Mouse (Mus musculus) thymus, postnatal 10 days (tissue): ENCODE results near the gene Fam166b.

ENCODE experiments used
- DNase-seq, 2 experiments: peaks; one replicate each; pipeline ENCODE4 v3.0.0; 2021; ENCODE audit warnings: low spot score in 2 of 2

Fam166b gene

DNA sequence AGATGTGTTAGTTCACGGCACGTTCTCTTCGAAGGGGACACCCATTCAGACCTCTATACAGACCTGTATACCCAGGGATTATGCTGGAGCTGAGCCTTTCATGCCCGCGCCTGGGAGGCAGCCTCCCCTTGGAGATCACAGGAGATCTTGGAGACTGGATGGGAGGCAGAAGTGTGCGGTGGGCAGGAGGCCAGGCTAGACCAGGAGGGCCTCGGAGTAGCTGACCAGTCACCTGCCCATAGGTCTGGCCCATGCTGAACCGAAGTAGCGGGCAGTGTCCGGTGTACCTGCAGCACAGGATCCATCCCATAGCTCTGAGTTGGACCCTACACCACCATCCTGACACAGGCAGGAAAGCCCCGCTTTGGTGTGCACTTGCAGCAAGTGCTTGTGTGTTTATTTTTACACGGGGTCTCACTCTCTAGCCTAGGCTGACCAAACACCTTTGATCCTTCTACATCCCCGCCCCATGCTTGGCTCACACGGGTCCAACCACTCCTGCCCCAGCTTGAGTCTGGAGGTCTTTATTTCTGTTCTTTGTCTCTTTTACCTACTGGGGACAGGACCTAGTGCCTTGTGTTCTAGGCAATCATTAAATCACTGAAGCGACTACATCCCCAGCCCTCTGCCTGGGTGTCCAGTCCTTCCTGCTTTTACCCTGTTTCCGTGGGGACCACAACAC, 613 bp downstream of the Fam166b start:
- peak in 1 of 2 experiments; percentile 37 for DNase-seq

DNA sequence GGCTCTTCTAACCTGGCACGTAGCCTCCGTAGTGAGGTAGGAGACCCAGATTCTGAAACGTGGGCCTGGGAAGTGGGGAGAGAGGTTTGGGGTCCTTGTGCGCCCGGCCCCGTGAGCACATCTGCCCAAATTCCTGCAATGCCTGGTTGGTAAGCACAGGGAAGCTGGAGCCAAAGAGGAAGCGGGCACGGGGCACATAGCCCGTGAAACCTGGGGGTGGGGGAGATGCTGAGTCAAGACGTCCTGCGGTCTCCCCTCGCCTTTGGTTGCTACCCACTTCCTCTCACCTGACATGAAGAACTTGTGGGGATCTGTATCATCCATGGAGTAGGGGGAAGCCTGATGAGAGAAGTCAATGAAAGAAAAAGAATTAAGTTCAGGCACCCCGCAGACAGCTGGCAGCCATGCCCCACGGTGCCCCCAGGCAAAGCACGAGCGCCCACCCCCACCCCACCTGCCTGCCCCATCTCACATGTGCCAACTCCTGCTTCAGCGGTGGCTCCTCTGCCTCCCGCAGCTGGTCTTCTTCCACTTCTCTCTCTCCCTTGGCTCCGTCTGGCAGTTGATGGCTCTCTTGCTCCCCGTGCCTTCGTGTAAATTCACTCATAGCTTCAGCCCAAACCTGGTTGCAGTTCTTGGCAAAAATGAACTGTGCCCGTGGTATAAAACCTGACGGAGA, 1.3 kb downstream of the Fam166b start:
- peak; percentile 83 to 86 for DNase-seq

DNA sequence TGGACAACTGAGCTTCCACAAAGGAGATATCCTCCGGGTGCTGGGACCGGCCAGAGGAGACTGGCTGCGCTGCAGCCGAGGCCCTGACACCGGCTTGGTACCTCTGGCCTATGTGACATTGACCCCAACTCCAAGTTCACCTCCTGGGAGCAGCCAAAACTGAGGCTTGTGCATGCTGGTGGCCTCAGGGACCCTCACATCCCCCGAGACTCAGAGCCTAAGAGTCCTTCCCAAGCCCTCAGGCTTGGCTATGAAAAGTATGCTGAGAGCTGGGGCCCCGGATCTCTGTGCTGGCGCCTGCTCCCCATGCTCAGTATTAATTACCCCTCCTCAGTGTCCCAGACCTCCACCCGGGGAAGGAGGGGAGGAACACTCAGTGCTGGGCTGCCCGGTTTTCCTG, 2.4 kb downstream of the Fam166b start:
- no peak for DNase-seq

DNA sequence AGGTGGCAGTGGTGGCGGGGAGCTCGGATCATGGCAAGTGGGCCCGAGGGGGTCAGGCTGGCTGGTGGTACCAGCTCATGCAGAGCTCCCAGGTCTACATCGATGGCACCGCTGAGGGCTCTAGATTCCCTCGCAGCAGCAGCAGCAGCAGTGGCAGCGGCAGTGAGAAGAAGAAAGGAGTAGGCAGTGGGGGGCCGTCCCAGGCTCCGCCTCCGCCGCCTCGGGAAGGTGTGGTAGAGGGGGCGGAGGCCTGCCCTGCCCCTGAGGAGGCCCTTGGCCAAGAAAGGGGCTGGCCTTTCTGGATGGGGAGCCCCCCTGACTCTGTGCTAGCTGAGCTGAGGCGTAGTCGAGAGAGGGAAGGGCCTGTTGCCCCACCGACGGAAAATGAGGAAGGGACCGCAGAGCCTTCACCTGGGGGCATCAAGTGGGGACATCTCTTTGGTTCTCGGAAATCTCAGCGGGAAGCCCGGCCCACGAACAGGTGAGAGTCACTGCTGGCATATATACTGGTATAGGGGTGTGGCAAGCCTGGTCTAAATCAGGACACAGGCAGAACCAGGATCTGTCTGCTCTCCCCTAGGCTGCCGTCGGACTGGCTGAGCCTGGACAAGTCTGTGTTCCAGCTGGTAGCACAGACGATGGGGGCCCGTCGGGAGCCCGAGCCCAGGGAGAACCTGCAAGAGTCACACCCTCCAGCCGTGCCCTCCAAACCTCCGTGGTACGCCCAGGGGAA, 3.1 kb downstream of the Fam166b start:
- DNase-seq, result peak; percentile 38 to 39

DNA sequence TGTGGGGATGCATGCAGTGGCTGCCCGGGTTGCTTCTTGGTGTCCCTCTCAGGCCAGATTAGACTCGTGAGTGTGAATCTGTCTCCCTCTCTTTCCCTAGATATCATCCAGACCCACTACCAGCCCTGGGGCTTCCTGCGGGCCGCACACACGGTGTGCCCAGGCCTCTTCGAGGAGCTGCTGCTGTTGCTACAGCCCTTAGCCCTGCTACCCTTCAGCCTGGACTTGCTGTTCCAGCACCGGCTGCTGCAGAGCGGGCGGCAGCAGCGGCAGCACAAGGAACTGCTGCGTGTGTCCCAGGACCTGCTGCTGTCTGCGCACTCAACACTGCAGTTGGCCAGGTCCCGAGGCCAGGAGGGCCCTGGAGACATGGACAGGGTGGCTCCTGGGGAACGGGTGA, 3.7 kb downstream of the Fam166b start:
- no peak for DNase-seq

DNA sequence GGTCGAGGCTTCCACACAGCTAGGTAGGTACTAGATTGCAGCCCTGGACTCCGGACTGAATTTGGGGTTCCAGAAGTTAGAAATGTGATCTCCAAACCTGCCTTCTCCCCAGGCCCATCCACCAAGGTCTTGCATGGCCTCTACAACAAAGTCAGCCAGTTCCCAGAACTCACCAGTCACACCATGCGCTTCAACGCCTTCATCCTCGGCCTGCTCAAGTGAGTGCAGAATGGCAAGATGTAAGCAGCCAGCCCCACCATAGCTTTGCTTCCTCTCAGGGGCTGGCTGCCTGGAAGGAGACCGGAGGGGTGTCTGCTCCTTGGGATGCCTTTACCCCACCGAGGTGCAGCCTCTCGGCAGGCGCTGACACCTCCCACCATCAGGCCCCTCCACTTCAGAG, 4.9 kb downstream of the Fam166b start:
- DNase-seq, result no peak

DNA sequence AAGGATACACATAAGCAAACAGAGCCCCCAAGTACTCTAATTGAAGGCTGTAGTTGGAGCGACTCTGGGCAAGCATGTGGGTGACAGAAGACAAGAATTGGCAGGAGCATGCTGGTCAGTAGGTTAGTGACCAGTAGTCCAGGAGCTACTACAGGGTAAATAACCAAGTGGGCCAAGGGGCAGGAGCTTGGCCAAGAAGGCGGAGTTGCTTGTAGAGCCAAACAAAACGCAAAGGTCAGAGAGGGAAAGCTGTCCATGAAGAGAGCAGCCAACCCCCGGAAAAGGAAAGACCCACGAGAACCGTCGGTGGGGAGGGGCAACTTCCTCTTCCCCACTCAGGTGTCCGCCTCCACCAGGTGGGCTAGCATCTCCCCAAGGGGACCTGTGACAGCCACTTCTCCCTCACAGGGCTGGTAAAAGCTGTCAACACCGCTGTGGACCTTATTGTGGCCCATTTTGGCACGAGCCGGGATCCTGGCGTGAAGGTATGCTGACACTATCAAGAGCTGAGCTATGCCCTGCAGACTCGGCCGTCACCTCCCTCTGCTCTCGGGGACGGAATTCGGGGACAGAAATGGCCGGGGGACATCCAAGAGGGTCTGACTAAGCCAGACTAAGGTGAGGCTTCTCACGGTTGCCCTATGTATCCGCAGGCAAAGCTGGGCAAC, 5.5 kb downstream of the Fam166b start:
- no peak for DNase-seq

DNA sequence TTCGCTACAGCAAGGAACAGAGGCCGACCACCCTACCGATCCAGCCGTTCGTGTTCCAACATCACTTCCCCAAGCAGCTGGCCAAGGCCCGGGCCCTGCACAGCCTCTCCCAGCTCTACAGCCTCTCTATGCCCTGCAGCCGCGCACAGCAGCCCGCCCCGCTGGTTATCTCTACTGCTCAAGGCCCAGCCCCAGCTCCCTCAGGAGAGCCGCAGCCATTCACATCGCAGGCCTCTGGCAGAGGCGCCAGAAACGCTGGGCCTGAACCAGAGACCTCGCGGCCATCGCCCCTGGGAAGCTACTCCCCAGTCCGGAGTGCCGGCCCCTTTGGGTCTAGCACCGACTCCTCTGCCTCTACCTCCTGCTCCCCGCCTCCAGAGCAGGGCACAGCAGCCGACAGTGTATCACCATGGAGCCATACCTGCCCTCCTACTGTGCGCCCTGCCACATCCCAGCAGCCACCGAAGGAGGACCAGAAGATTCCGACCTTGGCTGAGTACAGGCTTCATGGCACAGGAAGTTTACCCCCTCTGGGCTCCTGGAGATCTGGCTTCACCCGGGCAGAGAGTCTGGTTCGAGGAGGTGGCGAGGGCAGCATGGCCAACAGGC, 7.2 kb downstream of the Fam166b start:
- DNase-seq, result no peak

DNA sequence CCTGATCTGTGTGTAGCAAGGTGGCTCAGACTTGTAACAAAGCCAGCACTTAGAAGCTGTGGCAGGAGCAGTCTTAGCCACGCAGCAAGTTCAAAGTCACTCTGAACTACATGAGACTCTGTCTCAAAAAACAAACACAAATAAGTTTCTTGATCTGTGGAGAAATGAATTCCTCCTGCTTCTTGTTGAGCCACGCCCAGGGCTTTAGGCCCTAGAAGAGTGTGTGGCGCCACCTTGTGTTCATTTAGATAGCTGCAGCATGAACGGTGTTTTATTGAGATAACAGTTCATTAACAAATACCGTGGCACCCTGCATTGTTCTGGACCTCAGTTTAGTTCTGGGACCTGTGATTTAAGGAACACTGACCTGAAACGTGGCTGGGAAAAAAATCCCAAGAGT, 8.6 kb downstream of the Fam166b start:
- peak; percentile 22 to 66 for DNase-seq

DNA sequence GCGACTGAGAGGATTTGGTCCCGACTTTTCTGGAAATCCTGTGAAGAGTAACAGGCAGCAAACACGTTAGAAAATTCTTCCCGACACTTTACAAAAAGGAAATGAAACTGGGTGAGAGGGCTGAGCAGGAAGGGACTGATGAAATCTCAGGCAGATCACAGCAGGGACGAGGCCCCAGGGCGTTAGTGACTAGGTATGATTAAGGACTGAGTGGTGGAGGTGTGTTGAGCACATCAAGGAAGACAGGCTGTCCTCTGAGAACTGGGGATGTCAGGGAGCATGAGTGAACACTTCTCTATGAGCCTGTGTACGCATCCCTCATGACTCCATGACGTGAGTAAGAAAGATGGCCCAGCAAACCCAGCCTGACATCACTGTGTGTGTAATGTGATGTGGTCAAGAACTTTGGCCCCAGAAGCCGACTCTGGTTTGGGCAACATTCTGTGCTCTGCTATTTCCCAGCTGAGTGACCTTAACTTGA, 9.1 kb downstream of the Fam166b start:
- DNase-seq, result no peak

DNA sequence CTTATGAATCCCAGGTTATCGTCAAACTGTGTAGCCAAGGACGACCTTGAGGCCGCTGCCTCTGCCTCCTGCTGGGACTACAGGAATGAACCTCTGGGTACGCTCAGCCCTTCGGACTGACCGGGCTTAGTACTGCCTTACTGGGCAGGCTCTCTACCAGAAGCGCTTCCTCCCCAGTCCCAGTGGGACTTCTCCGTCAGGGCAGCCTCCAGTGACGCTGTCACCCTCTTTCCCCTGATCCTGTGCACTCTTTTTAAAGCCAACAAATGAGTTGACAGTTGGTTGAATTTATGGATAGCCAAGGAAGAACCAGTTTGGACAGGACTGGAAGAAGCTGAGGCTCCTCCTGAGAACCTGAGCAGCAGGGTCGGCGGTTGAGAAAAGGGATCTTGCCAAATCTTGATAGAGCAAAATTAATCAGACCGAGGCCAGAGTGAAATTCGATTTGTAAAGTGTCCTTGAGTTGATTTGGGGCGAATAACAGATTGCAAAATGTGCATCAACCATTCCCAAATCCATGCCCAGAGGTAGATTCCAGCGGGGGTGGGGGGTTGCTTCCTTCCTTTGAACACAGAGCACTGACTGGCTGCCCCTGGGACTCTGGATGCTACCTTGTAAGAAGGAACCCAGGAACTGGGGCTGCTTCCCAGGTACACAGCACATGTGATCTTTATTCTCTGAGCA, 9.8 kb downstream of the Fam166b start:
- DNase-seq, result no peak

DNA sequence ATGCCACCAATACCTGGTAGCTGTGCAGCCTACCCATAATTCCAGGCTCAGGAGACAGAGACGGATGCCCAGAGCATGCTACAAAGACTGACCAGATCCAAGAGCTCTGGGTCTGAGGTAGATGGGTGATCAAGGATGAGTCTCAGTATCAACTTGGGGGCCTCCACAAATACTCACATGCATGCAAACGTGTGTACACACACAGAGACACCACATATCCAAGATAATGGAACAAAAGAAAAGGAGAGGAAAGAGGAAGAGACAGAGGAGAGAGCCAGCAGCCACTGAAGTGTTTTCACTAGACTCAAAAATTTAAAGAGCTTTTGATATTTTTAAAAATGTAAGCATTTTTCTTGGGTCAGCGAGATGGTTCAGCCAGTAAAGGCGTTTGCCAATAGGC, 10.5 kb downstream of the Fam166b start:
- DNase-seq, result no peak

DNA sequence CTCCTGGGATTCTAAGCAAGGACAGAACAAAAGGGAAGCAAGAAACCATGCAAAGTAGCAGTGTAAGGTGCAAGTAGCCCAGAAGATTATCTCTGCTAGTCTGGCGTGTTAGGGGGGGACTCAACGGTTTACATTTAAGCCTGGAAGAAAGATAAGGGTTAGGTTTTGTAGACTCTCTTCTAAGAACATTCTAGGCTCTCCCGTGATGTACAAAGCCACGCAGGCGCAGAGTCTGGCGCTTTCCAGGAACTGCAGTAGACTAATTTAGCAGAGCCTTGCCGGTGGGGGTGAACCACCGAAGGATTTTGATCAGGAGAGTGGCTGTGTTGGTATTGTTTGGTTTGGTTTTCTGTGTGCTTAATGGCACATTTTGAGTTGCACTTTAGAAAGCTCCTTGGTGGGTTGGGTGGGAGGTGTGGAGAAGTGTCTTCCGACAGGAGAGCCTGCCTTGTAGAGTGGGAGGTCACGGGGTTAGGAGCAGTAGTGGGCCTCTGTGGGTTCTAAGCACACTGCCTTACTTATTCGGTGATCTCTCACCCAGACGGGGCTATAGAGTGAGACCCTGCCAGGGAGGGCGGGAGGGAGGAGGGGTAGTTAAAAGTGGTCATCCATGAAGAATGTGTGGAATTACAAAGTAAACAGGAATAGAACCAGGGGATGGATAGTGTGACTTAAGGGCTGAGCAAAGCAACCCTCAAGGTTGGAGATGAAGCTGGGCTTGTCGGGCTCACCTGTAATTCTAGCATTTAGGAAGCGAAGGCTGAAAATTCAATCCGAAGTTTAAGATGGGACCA, 11.5 kb downstream of the Fam166b start:
- DNase-seq, result no peak

DNA sequence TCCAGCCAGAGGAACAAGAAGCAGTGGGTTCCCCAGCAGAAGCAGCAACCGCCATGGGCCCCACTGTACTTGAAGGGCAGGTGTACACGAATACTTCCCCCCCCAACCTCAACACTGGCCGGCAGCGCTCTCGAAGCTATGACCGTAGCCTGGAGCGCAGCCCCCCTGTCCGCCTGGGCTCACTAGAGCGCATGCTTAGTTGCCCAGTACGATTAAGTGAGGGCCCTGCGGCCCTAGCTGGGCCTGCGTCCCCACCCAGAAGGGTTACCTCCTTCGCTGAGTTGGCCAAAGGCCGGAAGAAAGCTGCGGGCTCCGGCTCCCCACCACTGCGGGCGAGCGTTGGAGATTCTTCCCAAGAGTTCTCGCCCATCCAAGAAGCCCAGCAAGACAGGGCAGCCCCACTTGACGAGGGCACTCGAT, 12.9 kb downstream of the Fam166b start:
- DNase-seq, result no peak

DNA sequence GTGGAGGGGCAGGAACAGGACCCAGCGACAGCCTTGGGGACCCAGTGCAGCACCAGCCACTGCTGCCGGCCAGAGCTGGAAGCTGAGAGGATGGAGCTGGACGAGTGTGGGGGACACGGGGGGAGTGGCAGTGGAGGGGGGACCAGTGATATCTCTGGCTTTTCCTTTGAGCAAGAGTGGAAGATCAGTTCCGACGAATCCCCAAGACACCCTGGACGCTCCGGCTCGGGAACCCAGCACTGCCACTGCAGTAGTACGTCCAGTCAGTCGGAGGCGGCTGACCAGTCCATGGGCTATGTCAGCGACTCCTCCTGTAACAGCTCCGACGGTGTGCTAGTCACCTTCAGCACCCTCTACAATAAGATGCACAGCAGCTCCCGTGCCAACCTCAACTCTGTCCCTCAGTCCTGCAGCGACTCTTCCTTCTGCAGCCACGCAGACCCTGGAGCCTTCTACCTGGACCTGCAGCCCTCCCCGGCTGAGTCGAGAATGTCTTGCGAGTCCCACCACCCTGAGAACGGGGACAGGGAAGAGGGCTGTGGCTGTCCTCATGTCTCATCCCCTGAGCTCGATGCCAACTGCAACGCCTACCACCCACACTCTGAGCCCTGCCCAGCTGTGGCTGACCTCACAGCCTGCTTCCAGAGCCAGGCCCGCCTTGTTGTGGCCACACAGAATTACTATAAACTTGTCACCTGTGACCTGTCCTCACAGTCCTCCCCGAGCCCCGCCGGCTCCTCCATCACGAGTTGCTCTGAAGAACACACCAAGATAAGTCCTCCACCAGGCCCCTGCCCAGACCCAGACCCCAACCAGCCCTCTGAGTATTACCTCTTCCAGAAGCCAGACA, 13.5 kb downstream of the Fam166b start:
- no peak for DNase-seq

DNA sequence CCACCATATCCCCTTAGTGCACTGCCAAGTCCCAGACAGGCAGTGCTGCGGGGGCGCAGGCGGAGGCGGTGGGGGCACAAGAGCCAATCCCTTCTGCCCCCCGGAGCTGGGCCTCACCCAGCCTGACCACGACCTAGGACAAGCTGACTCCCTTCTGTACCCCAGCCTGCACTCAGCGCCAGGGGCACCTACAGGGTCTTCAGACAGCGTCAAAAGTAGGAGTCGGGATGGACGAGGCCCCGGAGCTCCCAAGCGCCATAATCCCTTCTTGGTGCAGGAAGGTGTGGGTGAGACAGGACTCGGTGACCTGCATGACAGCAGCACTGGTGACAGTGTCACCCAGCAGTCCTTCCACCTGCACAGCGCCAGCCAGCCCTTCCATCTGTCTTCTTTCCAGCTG, 14.2 kb downstream of the Fam166b start:
- no peak for DNase-seq

DNA sequence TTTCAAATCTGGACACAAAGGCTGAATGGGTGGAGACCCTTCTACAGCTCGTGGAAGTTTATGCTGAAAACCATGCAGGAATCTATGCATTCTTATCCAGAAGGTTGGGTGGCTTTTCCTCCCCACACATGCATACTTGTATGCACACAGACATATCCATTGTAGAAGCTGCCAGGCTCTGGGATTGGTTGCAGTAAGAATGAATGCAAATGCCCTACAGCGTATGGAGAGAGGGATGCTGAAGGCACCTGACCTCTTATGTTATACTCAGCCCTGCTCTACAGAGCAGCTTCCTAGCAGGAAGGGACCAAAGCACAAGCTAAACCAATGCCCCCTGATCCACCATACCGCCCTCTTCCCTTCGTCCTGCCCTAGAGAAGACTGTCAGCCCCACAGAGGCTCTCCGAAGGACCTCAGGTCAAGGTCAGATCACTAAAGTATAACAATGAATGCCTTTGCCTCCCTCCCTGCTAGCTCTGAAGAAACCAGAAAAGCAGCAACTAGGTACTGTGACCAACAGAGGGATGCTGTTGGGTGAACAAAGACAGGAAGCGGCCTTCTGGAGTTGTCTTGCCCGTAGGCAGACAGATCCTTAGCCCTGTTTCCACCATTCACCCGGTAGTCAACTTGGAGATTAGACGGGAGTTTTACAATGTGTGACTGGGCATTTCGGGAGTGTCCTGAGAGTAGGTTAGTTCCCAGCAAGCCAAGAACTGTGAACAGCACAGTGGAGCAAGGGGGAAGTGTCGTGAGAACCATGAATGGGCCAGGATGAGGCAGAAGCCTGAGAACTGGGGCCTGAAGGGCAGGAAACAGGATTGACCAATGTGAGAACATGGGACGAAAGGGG, 21.6 kb downstream of the Fam166b start:
- no peak for DNase-seq

DNA sequence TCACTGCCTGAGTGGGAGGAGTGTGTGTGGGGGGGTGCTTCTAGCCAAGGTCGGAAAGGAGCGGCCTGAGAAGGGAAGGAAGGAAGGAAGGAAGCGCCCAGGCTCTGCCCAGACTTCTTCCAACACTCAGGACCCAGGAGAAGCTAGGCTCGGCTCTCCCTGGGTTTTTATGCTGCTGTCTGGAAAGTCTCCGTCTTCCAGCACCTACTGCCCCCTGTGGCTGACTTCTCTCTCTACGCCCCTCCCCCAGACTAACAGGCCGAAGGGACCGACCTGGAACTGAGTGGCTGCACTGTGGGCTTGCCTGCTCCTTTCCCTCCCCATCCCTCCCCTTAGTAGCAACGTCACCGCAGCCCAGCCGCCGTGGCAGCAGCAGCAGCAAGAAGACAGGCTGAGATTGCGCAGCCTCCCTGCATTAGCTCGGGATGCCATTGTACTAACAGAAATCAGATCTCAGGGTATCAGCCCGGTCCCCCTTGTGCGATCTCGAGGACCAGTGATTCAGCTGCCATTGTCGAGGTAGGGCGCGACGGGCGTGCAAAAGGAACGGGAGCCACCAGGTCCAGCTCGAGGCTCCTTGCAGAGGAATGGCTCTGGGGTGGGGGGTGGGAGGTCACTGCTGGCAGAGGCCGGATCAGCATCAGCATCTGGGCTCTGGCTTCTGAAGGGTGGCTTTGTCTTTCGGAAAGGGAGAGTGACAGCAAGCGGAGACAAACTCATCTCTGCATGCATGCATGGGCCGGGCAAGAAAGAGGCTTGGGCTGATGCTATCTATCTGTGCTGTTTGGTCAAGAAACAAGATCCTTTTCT, 22.6 kb downstream of the Fam166b start:
- no peak for DNase-seq
